Mouse (Mus musculus) adrenal gland, postnatal 25 days (tissue): ENCODE data around the gene Gabrd. TPM values are rescaled to one million over a fixed set of nuclear protein-coding genes. Genes with fewer than 3 reads are reported as not detected.
A peak's percentile ranks its signal among the peaks of the same experiment; 100 is the strongest.

Experiments
- DNase-seq: peaks from one replicate; pipeline ENCODE4 v3.0.0; 2021; ENCODE audit warnings: mixed read lengths
- total RNA-seq: library from RNA; stranded (reverse); gene quantifications from 2 replicates; pipeline ENCODE4 v1.2.3, GENCODE M21; 2021

The Gabrd gene
- total RNA-seq, 1 experiment from 2014 or later, result not detected

DNA sequence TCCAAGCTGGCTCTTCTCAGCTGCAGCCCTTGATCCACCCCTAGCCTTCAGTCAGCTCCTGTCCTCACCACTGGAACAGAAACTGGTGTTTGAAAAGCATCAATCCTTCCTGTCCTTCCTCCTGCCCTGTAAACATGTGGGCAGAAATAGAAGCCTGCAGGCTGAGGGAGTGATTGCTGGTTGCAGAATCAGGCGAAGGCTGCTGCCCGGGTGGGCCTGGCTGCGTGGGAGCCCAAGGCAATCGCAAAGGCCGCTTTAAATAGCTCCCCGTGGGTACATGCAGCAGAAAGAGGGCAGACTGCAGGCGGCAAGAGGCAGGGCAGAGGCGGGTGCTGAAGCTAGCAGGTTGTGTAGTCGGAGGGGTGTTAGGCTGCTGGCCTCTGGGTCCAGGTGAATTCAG, 15.2 kb downstream of the Gabrd start:
- DNase-seq, result no peak

DNA sequence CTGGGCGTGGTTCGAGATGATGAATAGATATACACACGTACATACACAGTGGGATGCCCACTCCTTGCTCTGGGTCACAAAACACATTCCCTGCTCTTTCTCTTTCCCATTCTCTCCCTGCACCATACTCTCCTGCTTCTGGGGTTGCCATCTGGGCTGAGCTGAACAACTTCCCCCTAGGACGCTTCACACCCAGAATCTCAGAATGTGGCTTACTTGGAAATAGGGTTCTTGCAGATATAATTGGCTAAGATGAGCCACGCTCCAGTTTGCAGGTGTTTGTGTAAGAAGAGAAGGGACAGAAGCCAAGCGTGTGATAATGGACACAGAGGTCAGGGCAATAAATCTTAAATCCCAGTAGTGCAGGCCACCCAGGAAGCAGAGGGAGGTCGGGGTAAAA, 15.9 kb downstream of the Gabrd start:
- no peak for DNase-seq

DNA sequence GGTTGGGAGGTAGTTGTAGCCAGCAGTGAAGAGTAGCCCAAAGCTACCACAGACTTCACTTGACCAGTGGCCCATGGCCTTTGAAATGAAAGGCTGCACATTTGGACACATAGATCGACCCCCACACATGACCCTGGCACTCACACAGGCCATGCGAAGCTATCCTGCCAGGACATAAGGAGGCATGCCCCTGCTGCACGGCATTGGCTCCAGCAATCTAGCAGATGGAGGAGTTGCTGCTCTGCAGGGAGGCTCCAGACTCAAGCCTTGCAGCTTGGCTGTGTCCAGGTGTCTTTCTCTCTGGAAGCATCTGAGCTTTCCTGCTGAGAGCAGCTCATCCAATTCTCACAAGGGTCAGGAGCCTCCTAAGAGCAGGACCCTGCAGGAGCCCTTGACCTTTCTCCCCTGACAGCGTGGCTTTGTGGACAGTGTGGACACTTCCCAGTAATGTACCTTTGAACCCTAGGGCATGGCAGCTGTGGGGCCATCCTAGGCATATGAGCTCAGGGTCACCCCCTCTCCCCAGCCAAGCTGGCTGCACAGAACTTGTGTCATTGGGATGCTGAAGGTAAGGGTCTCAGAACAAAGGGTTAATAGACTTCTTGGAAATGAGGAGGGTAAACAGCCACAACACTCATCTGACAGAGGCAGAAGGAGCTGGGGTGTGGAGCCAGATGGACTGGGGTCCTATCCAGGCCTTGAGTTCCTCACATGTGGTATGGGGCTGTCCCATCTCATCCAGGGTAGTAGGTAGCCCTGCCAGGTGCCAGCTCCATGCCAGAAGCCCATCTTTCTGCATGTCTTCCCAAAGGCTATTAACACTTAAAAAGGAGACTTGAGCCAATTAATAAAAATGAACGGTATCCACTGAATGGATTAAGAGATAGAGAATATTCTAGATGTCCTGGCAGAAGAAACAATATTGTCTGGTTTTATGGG, 25.8 kb downstream of the Gabrd start:
- no peak for DNase-seq

DNA sequence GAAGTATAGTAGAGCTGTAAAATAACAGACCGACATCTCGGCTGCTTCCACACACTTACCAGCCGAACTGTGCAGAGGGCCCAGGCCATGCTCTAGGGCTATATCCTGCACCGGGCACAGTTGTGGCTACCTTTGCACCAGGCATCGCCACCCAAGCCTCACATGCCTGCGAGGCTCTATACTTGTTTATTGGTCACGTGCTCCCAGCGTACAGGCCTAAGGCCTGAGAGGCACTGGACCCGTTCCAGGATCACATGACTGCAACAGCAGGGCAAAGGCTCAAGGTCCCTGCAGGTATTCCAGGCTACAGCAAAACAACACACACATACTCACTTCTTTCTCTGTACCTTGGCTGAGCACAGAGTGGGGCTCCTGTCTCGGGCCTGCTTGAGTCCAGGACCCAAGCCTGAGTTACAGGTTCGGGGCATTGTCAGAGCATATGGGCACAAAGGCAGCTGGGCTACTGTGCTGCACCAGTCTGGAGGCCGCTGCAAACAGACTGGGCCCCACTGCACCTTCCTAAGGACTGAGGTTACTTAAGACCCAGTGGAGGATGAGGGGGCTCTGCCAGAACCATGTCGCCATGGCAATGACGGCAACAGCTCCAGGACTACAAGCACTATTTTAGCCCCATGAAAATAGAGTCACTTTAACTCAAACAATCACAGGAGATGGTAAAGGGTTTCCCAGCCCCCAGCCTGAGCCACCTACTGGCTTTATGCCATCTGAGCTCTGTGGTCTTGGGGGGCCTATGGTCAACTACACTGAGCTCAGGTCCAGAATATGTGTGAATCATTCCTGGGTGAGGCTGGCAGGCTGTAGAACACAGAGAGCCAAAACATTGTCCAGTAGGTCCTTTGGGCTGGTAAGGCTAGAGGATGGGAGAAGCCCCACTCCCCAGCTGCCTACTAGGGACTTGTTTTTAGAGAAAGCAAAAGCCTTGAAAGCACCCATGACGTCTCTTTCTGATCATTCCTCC, 26.9 kb downstream of the Gabrd start:
- DNase-seq, result peak; percentile 10

DNA sequence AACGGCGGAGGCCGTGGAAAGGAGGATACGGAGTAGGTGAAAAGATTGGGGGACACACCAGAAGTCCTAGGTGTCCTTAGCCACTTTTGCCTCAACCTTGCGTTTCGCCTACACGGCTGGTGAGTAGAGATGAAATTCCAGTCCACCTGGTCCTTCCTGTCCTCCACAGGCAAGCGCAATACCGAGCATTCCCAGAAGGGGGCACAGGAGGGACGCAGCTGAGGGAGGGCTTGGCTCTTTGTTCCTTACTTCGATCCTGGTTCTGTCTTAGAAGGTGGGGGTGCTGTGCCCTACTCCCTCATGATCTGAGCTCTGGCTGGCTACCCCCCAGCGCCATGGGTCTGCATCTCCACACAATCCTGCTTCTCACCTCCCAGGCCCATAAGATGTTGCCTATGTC, 29.2 kb downstream of the Gabrd start:
- DNase-seq, result peak; percentile 83

DNA sequence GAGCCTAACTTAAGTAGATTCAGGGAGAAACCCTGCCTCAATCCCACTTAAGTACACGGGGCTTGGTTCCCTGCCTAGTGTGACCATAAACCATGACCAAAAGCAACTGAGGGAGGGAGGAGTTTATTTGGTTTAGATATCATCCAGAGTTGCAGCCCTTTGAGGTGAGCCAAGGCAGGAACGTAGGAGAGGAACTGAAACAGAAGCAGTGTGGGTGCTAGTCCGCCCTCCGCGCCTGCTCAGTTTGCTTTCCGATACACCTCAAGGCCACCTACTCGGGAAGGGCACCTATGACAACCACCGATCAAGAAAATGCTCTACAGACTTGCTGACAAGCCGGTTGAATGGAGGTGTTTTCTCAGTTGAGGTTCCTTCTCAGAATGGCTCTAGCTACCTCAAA, 30.2 kb downstream of the Gabrd start:
- DNase-seq, result no peak

DNA sequence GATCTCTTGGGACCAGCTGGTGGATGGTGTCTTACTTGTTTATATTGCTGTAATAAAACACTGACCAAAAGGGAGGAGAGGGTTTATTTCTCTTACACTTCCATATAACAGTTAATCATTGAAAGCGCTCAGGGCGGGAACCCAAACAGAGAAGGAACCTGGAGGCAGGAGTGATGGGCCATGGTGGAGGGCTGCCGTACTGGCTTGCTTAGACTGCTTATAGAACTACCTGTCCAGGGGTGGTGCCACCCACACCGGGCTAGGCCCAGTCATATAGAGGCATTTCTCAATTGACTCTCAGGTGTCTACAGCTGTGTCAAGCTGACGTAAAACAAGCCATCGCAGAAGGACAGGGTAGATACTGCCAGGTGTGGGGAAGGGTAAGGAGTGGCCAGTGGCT, 31.1 kb downstream of the Gabrd start:
- DNase-seq, result no peak

DNA sequence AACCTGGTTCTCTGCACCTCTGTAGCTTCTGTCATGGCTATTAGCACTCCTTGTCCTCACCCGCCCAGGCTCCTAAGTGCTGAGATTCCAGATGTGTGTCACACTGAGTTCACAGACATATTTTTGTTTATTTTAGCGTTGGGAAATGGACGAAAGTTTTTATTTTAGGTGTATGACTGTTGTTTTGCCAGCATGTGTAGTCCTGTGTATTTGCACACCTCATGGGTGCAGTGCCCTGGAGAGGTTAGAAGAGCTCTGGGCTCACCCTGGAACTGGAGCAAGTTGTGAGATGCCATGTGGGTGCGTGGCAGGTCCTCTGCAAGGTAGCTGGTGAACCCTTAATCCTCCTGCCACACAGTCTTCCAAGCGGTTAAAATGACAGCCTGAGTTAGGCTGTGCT, 35.5 kb downstream of the Gabrd start:
- DNase-seq, result no peak

DNA sequence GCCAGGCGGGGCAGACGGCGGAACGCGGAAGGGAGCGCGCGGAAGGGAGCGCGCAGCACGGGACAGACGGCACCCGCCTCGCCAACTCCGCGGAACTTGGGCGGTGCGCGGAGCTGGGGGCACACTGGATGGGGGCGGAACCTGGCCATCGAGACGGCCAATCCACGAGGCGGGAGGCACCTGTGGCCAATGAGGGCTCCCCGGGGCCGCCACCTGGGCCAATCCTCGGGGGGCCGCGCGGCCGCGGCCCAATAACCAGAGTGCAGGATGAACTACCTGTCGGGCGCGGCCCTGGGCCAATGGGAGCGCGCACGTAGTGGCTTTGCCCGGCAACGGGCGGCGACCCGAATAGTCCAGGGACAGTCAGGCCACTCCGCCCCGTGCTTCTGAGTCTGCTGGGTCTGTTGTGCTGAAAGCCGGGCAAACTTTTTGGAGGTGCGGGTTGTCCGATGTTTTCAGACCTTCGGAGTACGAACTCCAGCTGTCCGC, 36.6 kb downstream of the Gabrd start, which contains the start of gene Prkcz:
Prkcz (minus strand) TSS at position 59 of the 489 bp plus-strand sequence.
- DNase-seq, result peak; percentile 78

DNA sequence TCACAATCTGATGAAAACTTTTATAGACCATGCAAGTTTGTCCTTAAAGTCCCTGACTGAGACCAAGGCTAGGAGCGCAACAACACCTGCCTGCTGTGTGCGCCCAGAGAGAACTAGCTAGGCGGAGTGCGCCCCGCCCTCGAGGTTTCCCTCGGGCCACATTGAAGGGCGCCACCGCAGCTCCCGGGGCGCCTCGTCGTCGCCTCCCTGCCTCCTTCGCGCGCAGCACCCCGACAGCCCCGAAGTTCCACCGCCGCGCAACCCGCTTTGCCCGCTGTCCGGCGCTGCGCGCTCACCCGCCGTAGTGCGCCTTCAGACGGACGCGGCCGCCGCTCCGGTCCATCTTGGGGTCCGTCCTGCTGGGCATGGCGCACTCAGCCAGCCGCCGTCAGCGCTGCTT, 37.1 kb downstream of the Gabrd start:
- DNase-seq, result no peak

DNA sequence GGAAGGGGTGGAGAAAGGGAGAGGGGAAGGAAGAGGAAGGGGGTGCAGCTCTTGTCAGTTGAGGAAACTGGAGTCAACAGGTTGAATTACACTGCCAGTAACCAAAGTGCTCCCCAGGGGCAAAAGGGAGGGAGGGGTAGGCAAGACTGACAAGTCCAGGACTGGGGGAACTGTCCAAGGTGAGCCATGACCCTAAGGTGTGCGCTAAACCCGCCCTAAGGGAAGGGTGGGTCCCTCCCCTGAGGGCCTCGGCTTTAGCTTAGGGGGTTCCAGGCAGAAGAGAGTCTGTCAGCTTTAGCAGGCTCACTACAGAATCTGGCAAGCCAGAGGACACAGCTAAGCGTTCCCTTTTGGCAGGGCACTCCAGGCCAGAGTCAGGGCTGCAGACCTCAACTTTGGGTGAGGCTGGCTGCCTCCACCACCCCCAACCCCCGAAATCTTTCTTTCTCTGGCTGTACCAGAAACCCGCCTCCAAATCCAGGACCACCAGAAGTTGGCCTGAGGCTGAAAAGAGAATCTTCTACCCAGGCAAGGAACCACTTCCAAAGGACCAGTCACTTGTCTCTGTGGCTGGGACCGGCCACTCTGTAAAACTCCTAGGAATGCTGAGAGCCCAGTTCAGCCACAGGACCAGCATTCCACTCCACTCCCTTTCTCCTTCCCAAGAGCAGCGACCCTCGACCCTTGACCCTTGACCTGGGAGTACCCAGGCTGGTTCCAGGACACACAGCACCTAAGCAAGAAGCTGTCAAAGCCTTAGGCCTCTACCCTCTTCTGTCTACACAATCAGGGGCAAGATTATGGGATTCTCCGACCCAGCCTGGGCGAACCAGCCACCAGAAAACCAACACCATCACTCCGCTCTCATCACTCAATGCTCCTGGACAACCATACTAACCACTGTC, 38.1 kb downstream of the Gabrd start:
- no peak for DNase-seq

DNA sequence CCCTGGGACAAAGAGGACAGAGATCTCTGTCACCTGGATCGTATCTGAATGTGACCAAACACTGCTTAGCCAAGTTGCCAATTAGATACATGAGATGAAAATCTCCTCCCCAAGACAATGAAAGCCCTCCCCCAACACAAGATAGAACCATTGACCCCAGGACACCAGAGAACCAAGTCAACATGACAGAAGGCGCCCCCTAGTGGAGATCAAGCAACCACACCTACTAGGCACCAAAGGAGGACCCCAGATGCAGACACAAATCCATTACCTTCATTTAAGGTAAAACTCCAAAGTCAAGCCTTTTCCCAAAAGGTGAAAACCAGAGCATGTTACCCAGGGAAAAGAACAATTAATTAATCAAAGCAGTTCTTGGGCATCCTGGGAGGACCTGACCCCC, 40.3 kb downstream of the Gabrd start:
- DNase-seq, result no peak

DNA sequence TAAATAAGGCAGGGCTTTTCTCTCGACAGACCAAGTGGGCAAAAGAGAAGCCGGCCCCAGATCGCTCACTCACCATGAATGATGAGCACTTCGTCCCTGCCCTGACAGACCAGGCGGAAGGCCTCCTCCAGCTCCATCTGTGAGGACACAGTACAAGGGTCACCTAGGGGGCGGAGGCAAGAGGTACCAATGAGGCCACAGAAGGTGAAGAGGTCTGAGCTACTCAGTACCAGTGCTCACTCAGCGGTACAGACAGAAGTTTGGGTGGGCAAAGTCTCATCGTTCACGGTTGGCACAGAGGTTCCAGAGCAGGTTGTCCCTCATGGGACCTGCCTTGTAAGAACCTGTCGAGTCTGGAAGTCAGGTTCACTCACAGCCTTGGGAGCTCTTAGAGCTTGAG, 41.6 kb downstream of the Gabrd start:
- no peak for DNase-seq

DNA sequence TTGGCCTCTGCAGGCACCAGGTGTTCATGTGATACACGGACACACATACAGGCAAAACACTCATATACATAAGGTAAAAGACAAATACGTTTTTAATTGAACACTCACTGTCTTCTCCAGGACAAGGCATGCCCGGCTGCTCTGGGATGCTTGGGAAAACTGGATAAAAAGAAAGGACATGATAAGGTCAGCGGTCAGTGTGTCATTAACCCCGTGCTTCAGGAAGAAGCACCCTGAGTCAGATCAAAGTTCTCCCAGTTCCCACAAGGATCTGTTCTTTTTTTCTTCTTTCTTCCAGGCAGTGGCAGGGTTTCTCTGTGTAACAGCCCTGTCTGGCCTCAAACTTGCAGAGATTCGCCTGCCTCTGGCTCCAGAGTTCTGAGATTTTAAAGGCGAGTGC, 43.4 kb downstream of the Gabrd start:
- DNase-seq, result no peak

DNA sequence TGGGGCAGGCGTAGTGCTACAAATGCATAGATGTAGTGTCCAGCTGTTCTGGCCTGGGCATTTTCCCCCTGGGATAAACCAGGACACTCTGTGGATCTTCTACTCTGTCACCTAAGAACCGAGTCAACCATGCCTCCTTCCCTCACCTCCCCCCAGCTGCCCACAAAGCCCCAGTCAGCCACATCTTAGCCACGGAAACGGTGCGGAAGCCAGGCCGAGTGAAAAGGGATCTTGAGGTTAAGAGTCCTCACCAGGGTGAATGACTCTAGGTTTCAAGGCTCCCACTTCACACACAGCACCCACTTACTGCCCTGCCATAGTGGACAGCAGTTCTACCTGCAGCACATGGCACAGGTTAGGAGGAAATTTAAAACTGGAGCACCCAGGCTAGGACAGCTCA, 43.9 kb downstream of the Gabrd start:
- no peak for DNase-seq

DNA sequence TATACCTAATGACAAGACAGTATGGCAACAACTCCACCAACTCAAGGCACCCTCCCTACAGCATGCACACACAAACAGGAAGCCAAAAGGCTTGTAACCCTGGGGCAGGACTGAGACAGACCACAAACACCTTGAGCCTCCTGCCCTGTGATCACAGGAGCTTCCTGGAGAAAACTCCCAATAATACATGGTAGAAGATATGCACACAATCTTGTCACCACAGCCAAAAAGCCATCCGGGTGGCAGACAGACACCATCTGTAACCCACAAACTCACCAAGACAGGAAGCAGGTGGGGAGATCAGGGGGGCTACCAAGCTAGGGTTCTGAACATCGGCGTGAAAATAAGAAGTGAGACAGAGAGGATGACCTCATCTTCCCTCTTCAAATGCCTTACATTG, 45.3 kb downstream of the Gabrd start:
- DNase-seq, result no peak

DNA sequence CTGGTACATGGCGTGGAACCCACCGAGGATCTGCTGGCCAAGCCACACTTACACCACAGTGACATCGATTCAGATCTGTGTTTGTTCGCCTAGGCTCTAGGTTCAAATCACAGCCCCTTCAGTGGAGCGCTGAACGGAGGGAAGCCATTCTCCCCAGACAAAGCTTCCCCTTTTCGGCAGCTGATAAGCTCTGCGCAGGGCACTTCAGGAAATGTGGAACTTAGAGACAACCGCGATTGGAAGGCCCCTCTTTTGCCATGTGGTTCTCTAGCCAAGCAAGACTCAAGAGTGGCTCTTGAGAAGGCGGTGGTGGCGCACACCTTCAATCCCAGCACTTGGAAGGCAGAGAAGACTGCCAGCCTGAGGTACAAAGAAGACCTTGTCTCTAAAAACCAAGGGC, 51.6 kb downstream of the Gabrd start:
- no peak for DNase-seq

DNA sequence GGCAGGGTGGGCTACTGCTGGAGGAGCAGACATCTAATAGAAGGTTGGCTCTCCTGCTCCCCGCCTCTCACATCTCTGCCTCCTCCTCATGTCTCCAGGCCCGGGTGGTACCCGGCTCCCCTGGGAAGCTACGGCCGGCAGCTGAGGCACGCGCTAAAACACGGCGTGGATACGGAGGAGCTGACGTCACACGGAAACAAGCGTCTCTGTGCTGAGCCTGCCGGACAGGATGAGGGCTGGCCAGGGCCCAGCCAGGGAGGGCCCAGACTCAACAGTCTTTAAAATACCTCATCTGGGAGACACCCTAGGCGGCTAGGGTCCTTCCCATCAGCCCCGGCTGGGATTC, 52.3 kb downstream of the Gabrd start:
- DNase-seq, result peak; percentile 45

DNA sequence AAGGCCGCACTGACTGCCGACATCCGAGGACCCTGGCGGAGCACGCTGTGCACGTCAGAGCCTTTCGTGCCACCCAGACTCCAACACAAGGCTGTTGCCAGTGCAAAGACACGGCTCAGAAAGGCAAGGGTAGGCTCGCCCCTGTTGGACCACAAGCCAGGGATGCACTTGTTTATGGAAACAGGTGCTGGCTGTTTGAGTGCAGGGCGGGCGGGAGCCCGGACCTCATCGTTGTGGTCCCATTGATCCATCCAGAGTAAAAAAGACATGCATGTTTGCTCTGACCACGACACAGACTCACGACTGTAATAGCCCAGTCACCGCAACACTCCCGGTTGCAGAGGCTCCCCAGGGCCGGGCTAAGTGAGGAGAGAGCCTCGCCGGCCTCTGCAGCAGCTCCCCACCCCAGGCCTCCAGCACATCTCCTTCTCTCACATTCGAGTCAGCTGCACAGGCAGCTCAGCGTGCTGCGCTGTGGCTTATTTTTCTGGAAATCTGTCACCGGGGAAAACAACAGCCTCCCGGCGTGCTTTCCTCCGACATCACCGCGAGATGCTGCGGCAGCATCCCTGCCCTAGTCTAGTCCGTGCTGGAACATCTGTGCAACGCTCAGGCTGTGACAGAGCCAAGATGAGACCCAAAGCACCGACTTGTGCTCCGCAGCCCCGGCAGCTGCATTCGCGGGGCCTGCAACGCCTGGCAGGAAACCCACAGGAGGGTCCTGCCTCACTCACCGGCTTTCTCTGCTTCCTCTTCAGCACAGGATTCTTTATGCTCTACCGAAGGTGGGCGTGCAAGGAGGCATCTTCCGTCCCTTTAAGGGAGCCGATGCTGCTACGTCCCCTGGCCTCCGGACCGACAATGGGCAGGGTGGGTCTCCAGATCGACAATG, 53.0 kb downstream of the Gabrd start:
- DNase-seq, result peak; percentile 12

DNA sequence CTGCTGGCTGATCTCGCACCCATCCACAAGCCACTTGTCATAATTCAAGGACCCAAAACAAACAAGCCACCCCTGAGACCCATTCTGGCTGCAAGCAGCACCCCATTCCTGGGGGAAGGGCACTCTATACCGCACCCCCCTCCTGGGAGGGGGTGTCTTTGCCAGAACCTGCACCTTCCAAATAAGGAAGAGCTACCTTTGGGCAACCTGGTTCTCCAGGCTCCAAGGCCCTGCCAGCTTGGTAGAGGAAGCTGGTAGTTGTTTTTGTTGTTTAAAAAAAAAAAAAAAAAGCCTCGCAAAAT, 53.7 kb downstream of the Gabrd start:
- no peak for DNase-seq
